Mouse (Mus musculus) B cell, adult 62 days (primary cell): ENCODE results near the gene Specc1l. TPM values are rescaled to one million over a fixed set of nuclear protein-coding genes. Genes with fewer than 3 reads are reported as not detected.

Source experiments
- total RNA-seq: library from RNA; stranded (reverse); gene quantifications from 4 replicates; pipeline ENCODE4 v1.2.4, GENCODE M21; 2023

The Specc1l gene
- 69.0 to 81.2 TPM (median 76.0 TPM) in 4 replicates for total RNA-seq

GRCm38 (mm10) chr10:75211807-75212645, at the start of gene Specc1l:
TSS of gene Specc1l (plus strand) at chr10:75212073.

GRCm38 (mm10) chr10:75316872-75316907, 104.8 kb downstream of the Specc1l start, which contains the start of gene Adora2a:
TSS of gene Adora2a (plus strand) at chr10:75316877.

Other genes with a start within 250 kb of the Specc1l start
- 0.15 to 0.66 TPM in 2 of 4 replicates, not detected in the others for gene Gnaz, start 244.9 kb upstream of the Specc1l start, total RNA-seq
- gene Rsph14, start 179.5 kb upstream of the Specc1l start, total RNA-seq, result not detected in 4 replicates
- 0.19 to 0.33 TPM (median 0.24 TPM) in 3 of 4 replicates, not detected in the other for gene Rab36, start 175.0 kb upstream of the Specc1l start, total RNA-seq
- gene Bcr, start 151.5 kb upstream of the Specc1l start, total RNA-seq, result 20.2 to 22.7 TPM (median 21.6 TPM) in 4 replicates
- 8.8 to 12.0 TPM (median 10.1 TPM) in 4 replicates for gene Adora2a, start 104.8 kb downstream of the Specc1l start, total RNA-seq
- 0.56 to 1.8 TPM (median 0.82 TPM) in 4 replicates for gene Upb1, start 189.0 kb downstream of the Specc1l start, total RNA-seq